ENCODE assay signal across 7 mouse cellular contexts in the genomic region with DNA sequence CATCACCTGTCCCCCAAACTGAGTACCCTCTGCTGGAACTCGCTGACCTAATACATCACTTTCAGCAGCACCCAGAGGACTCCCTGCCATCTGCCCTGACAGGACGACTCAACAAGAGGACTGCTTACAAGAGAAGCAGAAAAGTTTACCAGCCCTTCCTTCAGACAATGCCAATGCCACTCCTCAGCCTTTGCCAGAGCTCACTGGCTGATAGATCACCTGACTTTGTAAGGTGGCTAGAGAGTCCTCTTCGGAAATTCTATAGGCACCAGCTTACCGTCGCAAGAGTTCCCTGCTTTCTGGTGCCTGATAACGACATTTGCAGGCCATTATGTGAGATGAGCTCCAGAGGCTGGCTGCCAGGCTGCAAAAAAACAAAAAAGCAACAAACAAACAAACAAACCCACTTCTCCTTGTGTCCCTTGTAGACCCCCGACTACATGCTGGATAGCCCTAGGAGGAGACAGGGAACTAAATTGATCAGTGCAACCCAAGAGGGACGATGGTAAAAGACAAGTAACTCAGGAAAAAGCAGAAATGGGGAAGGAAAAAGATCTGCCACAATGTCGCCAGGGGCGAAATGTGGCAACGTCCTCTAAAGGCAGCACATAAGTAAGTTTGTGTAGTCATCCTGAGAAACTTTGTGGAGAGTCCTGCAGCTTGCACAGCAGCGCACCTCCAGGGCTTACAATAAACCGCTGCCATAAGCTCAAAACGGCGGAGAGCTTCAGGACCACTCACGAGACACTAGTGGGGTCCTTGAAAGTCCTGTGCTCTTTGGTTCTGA. TPM values are rescaled to one million over a fixed set of nuclear protein-coding genes. Genes with fewer than 3 reads are reported as not detected.
A peak's percentile ranks its signal among the peaks of the same experiment; 100 is the strongest.
DNase-seq lines count a peak whose midpoint lies in the region; ATAC-seq and TF ChIP-seq lines count a peak whose summit lies in the region.

No protein-coding gene starts in this region.

- 0 out of 2 replicates have a peak, but pooled peaks cover 2% of the 10 kb centered on the region for H3K36me3 ChIP-seq in spleen, adult 2 months (ENCODE audit: control insufficient read depth, insufficient read depth, low read length)
- peaks cover 37% of the 10 kb centered on the region for H3K36me3 ChIP-seq in erythroblast, embryonic 14.5 days (ENCODE audit: control insufficient read depth)
- H3K36me3 ChIP-seq in liver, embryonic 12.5 days: peaks cover 42% of the 10 kb centered on the region
- H3K36me3 ChIP-seq in stomach, postnatal 0 days (ENCODE audit: control insufficient read depth, insufficient read depth, low read length): peaks cover 2% of the 10 kb centered on the region; the same call in 1 of the 2 replicates

- H3K4me3 ChIP-seq in spleen, adult 2 months (ENCODE audit: extremely low read depth, insufficient read depth, insufficient read length): peak overlapping the region; percentile 76
- peak overlapping the region; percentile 93 for H3K4me3 ChIP-seq in erythroblast, embryonic 14.5 days (replicated peaks)
- peak overlapping the region; percentile 90 for H3K4me3 ChIP-seq in liver, embryonic 12.5 days
- H3K4me3 ChIP-seq in stomach, postnatal 0 days (ENCODE audit: low read depth, low read length): peak overlapping the region; percentile 85

- TF ChIP-seq CTCF in spleen, adult 2 months (IDR thresholded peaks at IDR 0.05; ENCODE audit: extremely low read depth, insufficient read depth, insufficient read length, insufficient replicate concordance): no peak
- no peak for TF ChIP-seq CTCF in stomach, postnatal 0 days (IDR thresholded peaks at IDR 0.05; ENCODE audit: low read depth)

- no peak for ATAC-seq in liver, embryonic 12.5 days
- 0 out of 2 replicates have a peak, but pooled peaks have one; percentile 1 for ATAC-seq in stomach, postnatal 0 days (ENCODE audit: low FRiP score, low TSS enrichment)

- no peaks in the 10 kb centered on the region for H3K27me3 ChIP-seq in spleen, adult 2 months (ENCODE audit: control insufficient read depth, insufficient read depth, low read length)
- H3K27me3 ChIP-seq in erythroblast, embryonic 14.5 days (ENCODE audit: control insufficient read depth): no peaks in the 10 kb centered on the region
- H3K27me3 ChIP-seq in liver, embryonic 12.5 days (replicated peaks): no peaks in the 10 kb centered on the region
- H3K27me3 ChIP-seq in stomach, postnatal 0 days (ENCODE audit: control insufficient read depth, insufficient read depth, low read length): no peaks in the 10 kb centered on the region

- no peak for DNase-seq in spleen, adult 2 months (ENCODE audit: low read depth in 1 of 2, low spot score in 2 of 2)
- no peak for DNase-seq in spleen, postnatal 10 days (ENCODE audit: low spot score in 2 of 2)
- no peak for DNase-seq in stomach, postnatal 0 days (ENCODE audit: low spot score)
- DNase-seq in cerebellum, postnatal 4 days (ENCODE audit: low spot score in 2 of 2): no peak
- DNase-seq in adrenal gland, postnatal 14 days: no peak

- TF ChIP-seq POLR2A in spleen, adult 2 months (IDR thresholded peaks at IDR 0.05; ENCODE audit: low read depth, low read length): no peak

- H3K9ac ChIP-seq in liver, embryonic 12.5 days: peak overlapping the region; percentile 85
- H3K9ac ChIP-seq in stomach, postnatal 0 days (ENCODE audit: low read length): peak overlapping the region; percentile 87

- H3K9me3 ChIP-seq in erythroblast, embryonic 14.5 days (ENCODE audit: control insufficient read depth, low read length): no peaks in the 10 kb centered on the region
- H3K9me3 ChIP-seq in liver, embryonic 12.5 days (replicated peaks): no peaks in the 10 kb centered on the region
- no peaks in the 10 kb centered on the region for H3K9me3 ChIP-seq in stomach, postnatal 0 days (ENCODE audit: control insufficient read depth, low read length)

- H3K27ac ChIP-seq in spleen, adult 2 months (ENCODE audit: insufficient read depth, low read length): peak overlapping the region; percentile 65
- H3K27ac ChIP-seq in liver, embryonic 12.5 days: peak overlapping the region; percentile 77
- H3K27ac ChIP-seq in stomach, postnatal 0 days (replicated peaks): peak overlapping the region; percentile 83

- H3K4me1 ChIP-seq in spleen, adult 2 months (ENCODE audit: control insufficient read depth, insufficient read depth, insufficient read length): no peaks in the 10 kb centered on the region
- H3K4me1 ChIP-seq in erythroblast, embryonic 14.5 days (ENCODE audit: control insufficient read depth): peaks cover 52% of the 10 kb centered on the region
- peaks cover 37% of the 10 kb centered on the region for H3K4me1 ChIP-seq in liver, embryonic 12.5 days
- H3K4me1 ChIP-seq in stomach, postnatal 0 days (replicated peaks; ENCODE audit: control insufficient read depth, insufficient read depth): 0 out of 2 replicates have a peak, but pooled peaks cover 2% of the 10 kb centered on the region

- peak overlapping the region; percentile 83 for H3K4me2 ChIP-seq in liver, embryonic 12.5 days
- H3K4me2 ChIP-seq in stomach, postnatal 0 days (replicated peaks; ENCODE audit: low read depth): peak overlapping the region; percentile 82

- no peak for TF ChIP-seq EP300 in stomach, postnatal 0 days (optimal IDR thresholded peaks at IDR 0.05)

- WGBS in spleen, adult 2 months: 18% methylated on average over 16 of the region's 16 CpGs
- 13% methylated on average over 16 of the region's 16 CpGs for WGBS in liver, embryonic 12.5 days (ENCODE audit: insufficient replicate concordance)
- 23% methylated on average over 16 of the region's 16 CpGs for WGBS in stomach, postnatal 0 days

RNA-seq across cellular contexts. Expression of a gene that starts 0.9 kb away (rescaled TPM):
- 16.1 and 21.8 TPM in 2 replicates for polyA plus RNA-seq in spleen, adult 2 months (2012; rRNA removed)
- 4.0 and 5.3 TPM in 2 replicates for polyA plus RNA-seq in erythroblast, embryonic 14.5 days (2012)
- 78.3 and 82.8 TPM in 2 replicates for polyA plus RNA-seq in liver, embryonic 12.5 days (2016; fragmentation: Nextera tagmentation; extraction: Ambion mirVana)
- 90.3 and 90.9 TPM in 2 replicates for polyA plus RNA-seq in stomach, postnatal 0 days (2015; fragmentation: Nextera tagmentation; extraction: Ambion mirVana)
- 68.3 and 69.2 TPM in 2 replicates for total RNA-seq in adrenal gland, postnatal 14 days (2021)

RNA-seq across cellular contexts. Expression of a gene that starts 6.7 kb away (rescaled TPM):
- 19.9 and 25.0 TPM in 2 replicates for polyA plus RNA-seq in spleen, adult 2 months (2012; rRNA removed)
- 6.9 and 8.6 TPM in 2 replicates for polyA plus RNA-seq in erythroblast, embryonic 14.5 days (2012)
- 25.1 and 26.6 TPM in 2 replicates for polyA plus RNA-seq in liver, embryonic 12.5 days (2016; fragmentation: Nextera tagmentation; extraction: Ambion mirVana)
- polyA plus RNA-seq in stomach, postnatal 0 days (2015; fragmentation: Nextera tagmentation; extraction: Ambion mirVana): 21.3 and 21.5 TPM in 2 replicates
- total RNA-seq in adrenal gland, postnatal 14 days (2021): 27.1 and 29.1 TPM in 2 replicates

RNA-seq across cellular contexts. Expression of a gene that starts 9.4 kb away (rescaled TPM):
- 40.9 and 52.3 TPM in 2 replicates for polyA plus RNA-seq in spleen, adult 2 months (2012; rRNA removed)
- 1.9 and 3.8 TPM in 2 replicates for polyA plus RNA-seq in erythroblast, embryonic 14.5 days (2012)
- 73.7 and 81.3 TPM in 2 replicates for polyA plus RNA-seq in liver, embryonic 12.5 days (2016; fragmentation: Nextera tagmentation; extraction: Ambion mirVana)
- 176 and 182 TPM in 2 replicates for polyA plus RNA-seq in stomach, postnatal 0 days (2015; fragmentation: Nextera tagmentation; extraction: Ambion mirVana)
- total RNA-seq in adrenal gland, postnatal 14 days (2021): 69.1 and 71.8 TPM in 2 replicates

RNA-seq across cellular contexts. Expression of a gene that starts 18.4 kb away (rescaled TPM):
- polyA plus RNA-seq in spleen, adult 2 months (2012; rRNA removed): 3.4 and 4.1 TPM in 2 replicates
- 0.03 TPM in 1 of 2 replicates, not detected in the other for polyA plus RNA-seq in erythroblast, embryonic 14.5 days (2012)
- polyA plus RNA-seq in liver, embryonic 12.5 days (2016; fragmentation: Nextera tagmentation; extraction: Ambion mirVana): 0.10 and 0.14 TPM in 2 replicates
- 2.1 and 2.4 TPM in 2 replicates for polyA plus RNA-seq in stomach, postnatal 0 days (2015; fragmentation: Nextera tagmentation; extraction: Ambion mirVana)
- 0.30 and 0.56 TPM in 2 replicates for total RNA-seq in adrenal gland, postnatal 14 days (2021)

RNA-seq across cellular contexts. Expression of a gene that starts 26.7 kb away (rescaled TPM):
- 252 and 312 TPM in 2 replicates for polyA plus RNA-seq in spleen, adult 2 months (2012; rRNA removed)
- polyA plus RNA-seq in erythroblast, embryonic 14.5 days (2012): 10.0 and 10.5 TPM in 2 replicates
- 341 TPM in 2 replicates for polyA plus RNA-seq in liver, embryonic 12.5 days (2016; fragmentation: Nextera tagmentation; extraction: Ambion mirVana)
- 536 and 549 TPM in 2 replicates for polyA plus RNA-seq in stomach, postnatal 0 days (2015; fragmentation: Nextera tagmentation; extraction: Ambion mirVana)
- 354 and 382 TPM in 2 replicates for total RNA-seq in adrenal gland, postnatal 14 days (2021)
